Mouse (Mus musculus) liver, postnatal 0 days (tissue): Measurements from ENCODE around the gene Zfp113. TPM values are rescaled to one million over a fixed set of nuclear protein-coding genes. Genes with fewer than 3 reads are reported as not detected.
A peak's percentile ranks its signal among the peaks of the same experiment; 100 is the strongest.

Experiments
- ATAC-seq: fragments of 200-750 bp; cut with Nextera tagmentation; 2 replicates; pipeline ENCODE4 v1.8.0; 2017; ENCODE audit warnings: mild to moderate bottlenecking, moderate library complexity
- DNase-seq: peaks from one replicate; pipeline ENCODE4 v3.0.0-alpha.2; 2016
- H3K27ac ChIP-seq: fragments of 300-500 bp; sonication (generic); 2 replicates; pipeline ENCODE4 v1.5.1; 2014; ENCODE audit warnings: antibody characterized with exemption, moderate library complexity, mild to moderate bottlenecking, low read depth
- H3K27me3 ChIP-seq: fragments of 300-500 bp; sonication (generic); 2 replicates; pipeline ENCODE4 v1.6.1; 2014; ENCODE audit warnings: low read length, control low read depth, mixed read lengths; ENCODE audit not compliant: insufficient read depth
- H3K36me3 ChIP-seq: fragments of 300-500 bp; sonication (generic); replicated peaks from 2 replicates; pipeline ENCODE4 v1.6.1; 2014; ENCODE audit warnings: mild to moderate bottlenecking, control low read depth, low read length, moderate library complexity, mixed read lengths; ENCODE audit not compliant: insufficient read depth
- H3K4me1 ChIP-seq: fragments of 300-500 bp; sonication (generic); 2 replicates; pipeline ENCODE4 v1.6.1; 2014; ENCODE audit warnings: antibody characterized with exemption, mild to moderate bottlenecking, control low read depth; ENCODE audit not compliant: insufficient read depth
- H3K4me2 ChIP-seq: fragments of 300-500 bp; sonication (generic); 2 replicates; pipeline ENCODE4 v1.6.1; 2014; ENCODE audit warnings: low read depth, mild to moderate bottlenecking, low read length, moderate library complexity, mixed read lengths
- H3K4me3 ChIP-seq: fragments of 300-500 bp; sonication (generic); 2 replicates; pipeline ENCODE4 v1.5.1; 2014; ENCODE audit warnings: low read depth, low read length
- H3K9ac ChIP-seq: fragments of 300-500 bp; sonication (generic); replicated peaks from 2 replicates; pipeline ENCODE4 v1.6.1; 2014; ENCODE audit warnings: mild to moderate bottlenecking, moderate library complexity
- H3K9me3 ChIP-seq: fragments of 300-500 bp; sonication (generic); 2 replicates; pipeline ENCODE4 v1.6.1; 2016; ENCODE audit warnings: mild to moderate bottlenecking, control low read depth, low read length, mixed read lengths
- CTCF ChIP-seq: sonication (generic); IDR thresholded peaks from 2 replicates; pipeline ENCODE4 v1.5.1; 2016; ENCODE audit warnings: antibody characterized with exemption, low read depth
- EP300 ChIP-seq: IDR thresholded peaks from 2 replicates; pipeline ENCODE4 v1.6.1; 2016; ENCODE audit warnings: antibody characterized with exemption, low read depth, mild to moderate bottlenecking
- WGBS: fragments of 180-500 bp; shearing (Covaris S2); extraction: QIAGEN DNeasy Blood & Tissue Kit; methylation state at CpG from one replicate; pipeline ENCODE4 v1.1.7; 2014; ENCODE audit not compliant: insufficient replicate concordance; 5-methylcytosine and 5-hydroxymethylcytosine counted together
- polyA plus RNA-seq: library from polyadenylated mRNA; unstranded; fragments of >200 nt; fragmentation: Nextera tagmentation; extraction: Ambion mirVana; gene quantifications from 2 replicates; pipeline ENCODE4 v1.2.1, GENCODE M21; 2015

The Zfp113 gene
- polyA plus RNA-seq, 1 experiment from 2014 or later: 6.5 TPM

DNA sequence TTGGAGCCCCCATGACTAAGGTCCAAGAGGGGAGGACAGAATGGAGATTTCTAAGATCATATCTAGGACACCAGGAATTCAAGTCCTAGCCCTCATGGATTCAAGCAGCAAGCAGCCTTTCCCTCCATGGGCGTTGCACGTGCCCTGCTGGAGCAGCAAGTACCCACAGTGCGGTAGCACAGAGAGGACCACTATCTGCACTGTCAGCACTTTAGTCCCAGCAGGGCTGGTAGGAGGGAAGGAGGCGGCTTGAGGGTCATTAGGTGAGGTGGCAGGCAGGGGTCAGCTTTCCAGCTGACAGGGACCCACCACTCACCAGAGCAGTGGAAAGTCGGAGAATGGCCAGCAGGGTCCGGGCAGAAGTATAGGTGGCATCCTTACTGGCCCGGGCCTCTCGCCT lies 10.1 kb upstream of the Zfp113 start:
- ATAC-seq (no peak), DNase-seq (no peak)
- 85% methylated on average over 8 of the region's 8 CpGs for WGBS
- H3K4me1 ChIP-seq: peaks cover 22% of the 10 kb centered on the region
- H3K4me2 ChIP-seq: no peak overlapping the region
- H3K36me3 ChIP-seq: peaks cover 77% of the 10 kb centered on the region
- no peak overlapping the region for H3K27ac ChIP-seq
- no peaks in the 10 kb centered on the region for H3K27me3 ChIP-seq
- no peak overlapping the region for H3K4me3 ChIP-seq
- no peak for TF ChIP-seq CTCF
- no peak for TF ChIP-seq EP300
- no peaks in the 10 kb centered on the region for H3K9me3 ChIP-seq
- H3K9ac ChIP-seq: no peak overlapping the region

- Histone ChIP-seq H3K9me3 (no peaks in the 10 kb centered on the region), H3K4me1 (peaks cover 22% of the 10 kb centered on the region), H3K4me2 (no peak overlapping the region), H3K36me3 (peaks cover 64% of the 10 kb centered on the region), H3K27me3 (no peaks in the 10 kb centered on the region), H3K9ac (no peak overlapping the region), H3K4me3 (no peak overlapping the region), H3K27ac (no peak overlapping the region)
- 77% methylated on average over 10 of the region's 10 CpGs for WGBS
- no peak for ATAC-seq
- no peak for TF ChIP-seq EP300
- no peak for DNase-seq
Observed at GRCm38 (mm10) chr5:138163610-138164009, 8.1 kb upstream of the Zfp113 start.

GRCm38 (mm10) chr5:138163046-138163445 lies 7.5 kb upstream of the Zfp113 start:
- DNase-seq (no peak), ATAC-seq (no peak)
- no peak for TF ChIP-seq CTCF
- TF ChIP-seq EP300: no peak
- 60% methylated on average over 6 of the region's 6 CpGs for WGBS
- H3K36me3 ChIP-seq: peaks cover 58% of the 10 kb centered on the region
- no peaks in the 10 kb centered on the region for H3K9me3 ChIP-seq
- H3K27me3 ChIP-seq: no peaks in the 10 kb centered on the region
- H3K27ac ChIP-seq: 0 out of 2 replicates have a peak overlapping the region, but pooled peaks have one; percentile 12
- H3K4me1 ChIP-seq: peaks cover 22% of the 10 kb centered on the region
- no peak overlapping the region for H3K4me2 ChIP-seq
- H3K4me3 ChIP-seq: no peak overlapping the region
- no peak overlapping the region for H3K9ac ChIP-seq

DNA sequence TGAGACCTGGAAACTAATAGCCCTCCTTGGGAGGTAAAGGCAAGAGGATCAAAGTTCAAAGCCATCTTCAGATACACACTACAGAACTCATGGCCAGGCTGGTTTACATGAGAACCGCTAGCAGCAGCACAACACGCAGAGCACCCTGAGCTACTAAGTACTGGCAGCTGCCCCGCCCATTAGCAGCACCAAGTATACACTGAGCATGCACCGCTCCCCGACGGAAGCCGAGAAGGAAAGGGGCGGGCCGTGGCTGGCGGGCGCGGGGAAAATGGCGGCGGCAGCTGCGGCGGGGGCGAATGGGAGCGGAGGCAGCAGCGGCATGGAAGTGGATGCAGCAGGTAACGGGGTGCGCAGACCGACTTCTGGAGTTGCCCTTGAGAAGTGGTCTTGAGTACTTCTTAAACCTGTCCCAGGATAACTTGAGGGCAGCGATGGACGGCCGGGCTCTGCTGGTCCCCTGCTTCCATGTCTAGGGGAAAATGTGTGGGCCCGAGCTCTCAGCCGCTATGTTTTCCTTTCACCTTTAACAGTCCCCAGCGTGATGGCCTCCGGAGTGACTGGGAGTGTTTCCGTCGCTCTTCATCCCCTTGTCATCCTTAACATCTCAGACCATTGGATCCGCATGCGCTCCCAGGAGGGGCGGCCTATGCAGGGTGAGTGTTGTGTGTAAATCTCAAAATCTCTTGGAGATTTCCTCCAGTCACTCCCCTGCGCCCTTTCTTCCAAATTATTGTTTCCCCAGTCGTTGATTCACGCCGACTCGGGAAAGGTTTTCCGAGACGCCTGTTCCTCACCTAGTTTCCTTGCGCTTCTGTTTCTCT lies 5.5 kb upstream of the Zfp113 start, which contains the start of gene Cops6:
Gene Cops6, plus strand, starts transcription at position 230 of the 824 bp plus-strand sequence.
- under 1% methylated on average over 41 of the region's 42 CpGs for WGBS
- ATAC-seq (peak; percentile 94), DNase-seq (peak; percentile 96)
- Histone ChIP-seq H3K4me1 (peaks cover 22% of the 10 kb centered on the region), H3K4me2 (peak within 1 kb of the TSS; percentile 71), H3K27ac (peak within 1 kb of the TSS; percentile 72), H3K9ac (peak within 1 kb of the TSS; percentile 77), H3K4me3 (peak within 1 kb of the TSS; percentile 74), H3K27me3 (no peaks in the 10 kb centered on the region), H3K9me3 (no peaks in the 10 kb centered on the region), H3K36me3 (peaks cover 38% of the 10 kb centered on the region)
- TF ChIP-seq EP300 (peak; percentile 36; the same call in 1 of the 2 replicates), CTCF (no peak)

DNA sequence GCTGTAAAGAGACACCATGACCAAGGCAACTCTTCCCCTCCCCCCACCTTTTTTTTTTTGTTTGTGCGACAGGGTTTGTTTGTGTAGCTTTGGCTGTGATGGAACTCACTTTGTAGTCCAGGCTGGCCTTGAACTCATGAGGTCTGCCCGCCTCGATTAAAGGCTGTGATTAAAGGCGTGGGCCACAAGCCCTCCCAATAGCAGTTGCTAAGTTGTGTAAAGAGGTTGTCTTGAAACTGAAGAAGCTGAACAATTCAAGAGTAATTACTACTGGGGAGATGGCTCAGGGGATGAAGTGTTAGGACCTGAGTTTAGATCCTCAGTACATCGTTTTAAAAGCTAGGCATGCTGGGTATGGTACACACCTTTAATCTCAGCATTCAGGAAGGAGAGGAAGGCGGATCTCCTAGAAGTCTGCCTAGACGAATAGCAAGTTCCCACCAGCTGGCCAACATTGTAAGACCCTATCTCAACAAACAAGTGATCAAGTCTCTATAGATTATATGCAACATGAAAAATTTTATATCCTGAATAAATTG lies 4.7 kb upstream of the Zfp113 start:
- Histone ChIP-seq H3K9ac (peak overlapping the region; percentile 77; the same call in 1 of the 2 replicates), H3K4me1 (peaks cover 22% of the 10 kb centered on the region), H3K27ac (peak overlapping the region; percentile 13; the same call in 1 of the 2 replicates), H3K4me2 (peak overlapping the region; percentile 71), H3K36me3 (peaks cover 31% of the 10 kb centered on the region), H3K9me3 (no peaks in the 10 kb centered on the region), H3K4me3 (peak overlapping the region; percentile 74), H3K27me3 (no peaks in the 10 kb centered on the region)
- DNase-seq (no peak), ATAC-seq (no peak)
- 60% methylated on average over 7 of the region's 7 CpGs for WGBS
- TF ChIP-seq EP300: no peak
- no peak for TF ChIP-seq CTCF

DNA sequence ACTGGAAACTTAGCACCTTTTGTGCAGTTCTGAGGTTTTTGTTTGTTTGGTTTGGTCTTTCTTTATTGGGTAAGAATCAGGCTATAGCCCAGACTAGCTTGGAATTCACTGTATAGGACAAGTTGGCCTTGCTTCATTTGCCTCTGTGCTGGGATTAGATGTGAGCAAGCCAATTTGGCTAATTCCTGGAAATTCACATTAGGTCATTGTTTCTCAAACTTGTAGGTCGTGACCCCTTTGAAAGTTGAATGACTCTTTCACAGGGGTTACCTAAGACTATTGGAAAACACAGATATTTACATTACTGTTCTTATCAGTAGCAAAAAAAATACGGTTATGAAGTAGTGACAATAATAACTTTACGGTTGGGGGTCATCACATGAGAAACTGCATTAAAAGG lies 1.2 kb downstream of the Zfp113 start:
- TF ChIP-seq CTCF (no peak), EP300 (peak; percentile 44; the same call in 1 of the 2 replicates)
- Histone ChIP-seq H3K9ac (peak overlapping the region; percentile 90; the same call in 1 of the 2 replicates), H3K27ac (peak overlapping the region; percentile 94), H3K4me1 (0 out of 2 replicates have a peak, but pooled peaks cover 5% of the 10 kb centered on the region), H3K4me3 (peak overlapping the region; percentile 82), H3K9me3 (no peaks in the 10 kb centered on the region), H3K36me3 (peaks cover 20% of the 10 kb centered on the region), H3K27me3 (no peaks in the 10 kb centered on the region), H3K4me2 (peak overlapping the region; percentile 81)
- DNase-seq: no peak
- 38% methylated on average over 3 of the region's 3 CpGs for WGBS
- peak; percentile 60 for ATAC-seq
